Mouse (Mus musculus) telencephalon, adult 2 months (tissue): ENCODE measurements around the gene Nlrp9b.
"Not testable (repeated sequence)": the region's sequence is repeated elsewhere in the genome, so short reads cannot be mapped to it uniquely, and the experiment has no call there.

ENCODE experiments used
- DNase-seq: peaks from one replicate; pipeline ENCODE4 v3.0.0-alpha.2; 2011; ENCODE audit warnings: low read depth, low spot score

Nlrp9b gene

DNA sequence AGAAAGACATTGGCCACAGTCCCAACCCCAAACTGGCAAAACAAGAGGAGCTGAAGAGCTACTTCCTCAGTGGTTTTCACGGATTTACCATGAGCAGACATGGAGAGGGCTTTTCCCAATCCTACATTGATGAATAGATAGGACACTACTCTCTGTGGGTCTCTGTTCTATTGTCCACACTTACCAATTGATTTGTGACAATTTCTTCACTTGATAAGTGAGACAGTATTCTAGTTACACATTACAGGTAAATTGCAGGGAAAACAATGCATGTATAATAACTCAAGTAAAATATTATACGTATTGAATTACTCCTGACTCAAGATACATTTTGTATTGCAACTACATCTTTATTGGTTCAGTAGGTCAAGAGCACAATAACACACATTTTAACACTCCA lies 131.2 kb downstream of the Nlrp9b start, which contains the start of gene Gm16442:
Gene Gm16442 (minus strand): TSS at position 101 of the 400 bp plus-strand sequence.
- not testable (repeated sequence) for DNase-seq
